Mouse (Mus musculus) R1 (cell line): Measurements from ENCODE around the gene Tsc1.

Experiments
- DNase-seq: peaks from one replicate; pipeline ENCODE4 v3.0.0-alpha.2; 2018; ENCODE audit warnings: low read depth, low spot score

The Tsc1 gene

DNA sequence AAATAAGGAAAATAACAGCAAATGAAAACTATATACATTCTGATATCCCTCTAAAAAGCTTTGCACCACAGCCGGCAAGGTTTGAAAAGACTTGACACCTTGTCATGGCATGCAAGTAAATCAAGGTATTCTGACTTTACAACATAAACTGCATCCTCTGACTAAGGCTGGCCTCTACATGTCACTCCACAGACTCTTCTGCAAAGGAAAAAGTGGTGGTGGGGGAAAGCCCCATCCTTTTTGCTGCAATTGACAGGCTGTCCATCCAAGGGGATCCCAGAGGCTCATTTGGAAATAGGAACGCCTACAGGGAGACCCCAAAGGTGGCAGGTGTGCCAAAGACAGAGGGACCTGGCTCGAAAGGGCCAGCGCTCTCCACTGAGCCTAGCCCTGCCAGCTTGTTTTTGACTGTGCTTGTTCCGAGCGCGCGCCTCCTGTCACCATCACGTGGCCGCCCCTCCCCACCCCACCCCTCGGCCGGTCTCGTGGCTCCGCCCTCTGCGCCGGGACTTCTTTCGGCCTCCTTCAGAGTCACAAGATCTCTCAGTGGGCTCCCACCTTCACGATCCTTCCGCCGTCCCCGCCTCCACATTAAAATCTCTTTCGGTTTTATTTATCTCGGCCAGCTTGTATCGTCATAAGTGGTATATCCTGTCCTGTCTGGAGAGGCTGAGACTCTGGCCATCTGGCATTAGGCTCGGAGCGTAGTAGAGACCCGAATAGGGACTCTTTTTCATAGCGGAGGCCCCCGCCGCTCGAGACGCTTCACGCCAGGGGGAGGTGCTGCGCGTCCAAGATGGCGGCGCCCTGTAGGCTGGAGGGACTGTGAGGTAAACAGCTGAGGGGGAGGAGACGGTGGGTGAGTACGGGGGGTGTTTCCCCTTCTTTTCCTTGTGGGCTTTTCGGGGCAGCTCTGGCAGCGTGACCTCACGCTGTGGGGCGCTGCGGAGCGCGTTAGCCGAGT, at the start of gene Tsc1:
Tsc1 (plus strand) TSS at position 768 of the 964 bp plus-strand sequence.
- peak; percentile 97 for DNase-seq

DNA sequence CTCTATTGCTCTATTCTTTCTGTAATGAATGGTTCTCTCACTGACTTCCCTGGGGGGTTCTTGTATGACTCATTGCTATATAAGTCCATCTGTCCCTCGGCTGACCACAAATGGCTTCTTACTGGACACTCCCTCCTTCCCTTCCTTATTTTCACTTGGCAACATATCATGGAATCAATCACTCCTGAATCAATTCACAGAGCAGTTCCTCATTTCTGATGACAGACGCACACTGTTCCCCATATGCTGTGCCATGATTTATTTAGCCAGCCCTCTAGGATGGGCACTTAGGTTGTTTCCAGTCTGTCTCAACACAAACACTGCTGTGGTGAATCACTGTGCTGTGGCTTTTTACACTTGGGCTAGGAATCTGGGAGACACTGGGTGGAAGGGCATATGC, 49.5 kb upstream of the Tsc1 start:
- no peak for DNase-seq

DNA sequence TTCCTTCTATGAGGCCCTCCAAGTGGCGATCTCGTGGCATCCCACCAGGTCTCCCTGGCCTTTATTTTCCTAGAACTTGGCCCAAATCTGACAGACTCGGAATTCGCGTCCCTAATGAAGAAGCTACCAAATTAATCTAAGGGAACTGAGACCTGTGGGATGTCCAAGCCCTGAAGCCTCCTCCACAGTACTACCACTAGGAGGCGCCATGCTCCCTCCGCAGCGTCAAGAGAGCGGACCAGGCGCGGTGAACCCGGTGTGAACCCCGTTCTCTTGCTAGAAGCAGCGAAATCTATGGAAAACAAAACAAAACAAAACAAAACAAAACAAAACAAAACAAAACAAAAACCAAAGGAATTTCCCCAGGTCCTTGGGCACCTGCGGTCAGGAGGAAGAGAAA, 48.2 kb upstream of the Tsc1 start:
- peak; percentile 76 for DNase-seq

DNA sequence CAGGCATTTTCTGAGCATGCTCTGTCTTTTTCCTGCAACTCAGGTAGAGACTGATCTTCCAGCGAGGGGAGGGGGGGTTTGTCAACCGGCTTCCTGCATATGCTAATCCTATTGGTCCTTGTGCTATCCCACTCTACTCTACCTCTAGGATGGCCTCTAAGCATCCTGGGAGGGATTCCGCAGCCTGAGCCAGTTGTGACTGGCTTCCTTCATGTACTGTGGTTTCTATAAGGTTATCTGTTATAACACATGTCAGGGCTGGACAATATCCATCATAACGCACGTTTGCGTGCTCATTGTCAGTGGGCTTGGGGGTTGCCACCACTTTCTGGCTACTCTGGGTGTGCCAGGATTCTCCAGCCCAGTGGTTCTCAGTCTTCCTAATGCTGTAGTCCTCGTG, 45.0 kb upstream of the Tsc1 start:
- no peak for DNase-seq

DNA sequence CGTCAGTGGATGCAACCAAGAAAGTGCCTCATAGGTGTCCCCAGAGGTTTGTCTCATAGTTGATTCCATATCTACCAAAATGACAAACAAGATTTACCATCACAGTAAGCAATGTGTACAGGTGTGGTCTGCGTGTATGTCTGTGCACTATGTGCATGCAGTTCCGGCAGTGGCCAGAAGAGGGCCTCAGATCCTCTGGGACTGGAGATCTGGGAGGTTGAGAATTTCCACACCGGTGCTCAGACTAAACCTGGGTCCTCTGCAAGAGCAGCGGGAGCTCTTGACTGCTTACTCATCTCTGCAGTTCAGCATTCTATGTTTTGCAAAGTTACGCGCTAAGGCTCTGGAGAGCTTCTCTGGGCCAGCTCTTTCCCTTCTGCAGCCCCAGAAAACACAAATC, 44.0 kb upstream of the Tsc1 start:
- DNase-seq: peak; percentile 78

DNA sequence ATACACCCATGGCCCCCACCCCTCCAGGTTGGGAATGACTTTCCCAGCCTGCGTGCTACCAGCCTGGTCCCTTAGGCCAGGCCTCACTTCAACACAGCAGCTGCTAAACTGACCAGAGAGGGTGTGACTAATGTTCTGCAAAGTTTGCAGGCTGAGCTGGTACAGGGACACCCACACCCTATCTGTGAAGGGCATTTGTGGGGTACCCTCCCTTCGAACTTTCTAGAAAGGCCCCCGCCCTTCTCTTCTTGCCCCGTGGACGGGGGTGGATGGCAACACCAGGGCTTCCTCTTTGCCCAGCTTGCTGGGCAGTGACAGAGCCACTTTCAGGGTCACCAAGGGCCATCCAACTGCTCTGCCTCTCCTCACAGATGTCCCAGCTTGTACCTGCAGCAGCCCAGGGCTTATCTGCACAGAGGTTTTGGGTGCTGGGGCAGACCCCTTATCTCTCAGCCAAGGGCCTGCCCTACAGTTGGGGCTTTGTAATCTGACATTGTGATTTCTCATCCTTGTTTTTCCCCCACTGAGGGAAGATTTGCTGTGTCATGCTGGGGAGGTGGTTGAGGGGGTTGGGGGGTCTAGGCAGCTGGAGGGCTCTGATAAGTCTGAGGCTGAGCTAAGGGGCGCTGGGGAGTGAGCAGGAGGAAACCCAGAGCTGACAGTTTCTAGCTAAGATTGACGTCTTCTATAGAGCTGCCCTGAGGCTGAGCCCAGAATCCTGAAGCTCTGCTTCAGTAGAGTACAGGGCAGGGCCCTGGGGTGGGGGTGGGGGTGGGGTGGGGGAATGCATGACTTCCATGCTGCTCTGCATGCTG, 43.1 kb upstream of the Tsc1 start:
- DNase-seq: no peak

DNA sequence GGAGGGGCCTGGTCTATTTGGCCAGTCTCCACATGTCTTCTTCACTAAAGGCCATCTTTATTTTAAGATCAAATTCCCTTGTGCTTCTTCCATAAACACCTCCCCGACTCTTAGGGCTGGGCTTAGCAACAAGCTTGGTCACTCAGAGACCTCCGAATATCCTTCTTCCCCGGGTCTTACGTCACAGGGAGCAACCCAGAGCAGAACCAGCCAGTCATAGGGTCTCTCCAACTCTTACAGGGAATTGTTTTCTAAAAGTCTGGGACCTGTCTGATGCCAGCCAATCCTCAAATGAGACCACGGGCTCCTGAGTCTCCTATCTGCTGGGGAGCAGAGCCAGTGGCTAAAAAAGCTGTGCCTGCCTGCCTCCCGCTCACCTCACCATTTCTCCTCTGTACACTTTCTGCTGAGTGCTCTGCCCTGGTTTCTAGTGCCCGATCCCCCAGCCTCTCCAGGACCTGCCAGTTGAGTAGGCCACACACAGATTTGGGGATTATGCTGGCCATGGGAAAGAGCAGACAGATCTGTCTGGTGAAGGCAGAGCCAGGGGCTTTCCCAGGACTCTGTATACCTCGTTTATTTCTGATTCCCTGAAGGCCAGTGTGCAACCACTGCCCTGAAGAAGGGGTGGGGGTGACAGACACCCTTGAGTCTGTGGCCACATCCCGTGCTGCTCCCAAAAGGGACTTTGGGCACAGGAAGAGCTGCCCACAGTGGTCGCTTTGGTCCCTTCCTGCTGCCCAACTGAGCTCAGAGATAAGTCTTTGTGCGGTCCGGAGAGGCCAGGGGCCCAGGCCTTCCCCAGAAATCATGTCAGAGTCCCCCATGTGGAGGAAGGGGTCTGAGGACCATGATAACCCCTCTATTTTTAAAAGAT, 42.1 kb upstream of the Tsc1 start:
- no peak for DNase-seq

DNA sequence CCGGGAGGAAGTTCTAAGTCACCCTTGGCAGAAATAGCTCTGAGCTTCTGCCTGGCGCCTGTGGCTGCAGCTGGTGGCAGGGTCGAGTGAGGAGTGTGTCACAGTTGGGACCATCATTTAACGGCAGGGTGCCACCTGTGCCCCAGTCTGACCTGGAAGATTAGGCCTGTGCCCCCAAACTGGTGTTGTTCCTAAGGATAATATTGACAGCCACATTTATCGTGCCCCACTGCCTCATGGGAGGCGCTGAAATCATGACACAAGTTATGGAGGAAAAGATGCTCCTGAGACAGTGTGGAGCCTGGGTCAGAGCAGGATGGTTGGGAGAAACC, 41.5 kb upstream of the Tsc1 start:
- DNase-seq: no peak

DNA sequence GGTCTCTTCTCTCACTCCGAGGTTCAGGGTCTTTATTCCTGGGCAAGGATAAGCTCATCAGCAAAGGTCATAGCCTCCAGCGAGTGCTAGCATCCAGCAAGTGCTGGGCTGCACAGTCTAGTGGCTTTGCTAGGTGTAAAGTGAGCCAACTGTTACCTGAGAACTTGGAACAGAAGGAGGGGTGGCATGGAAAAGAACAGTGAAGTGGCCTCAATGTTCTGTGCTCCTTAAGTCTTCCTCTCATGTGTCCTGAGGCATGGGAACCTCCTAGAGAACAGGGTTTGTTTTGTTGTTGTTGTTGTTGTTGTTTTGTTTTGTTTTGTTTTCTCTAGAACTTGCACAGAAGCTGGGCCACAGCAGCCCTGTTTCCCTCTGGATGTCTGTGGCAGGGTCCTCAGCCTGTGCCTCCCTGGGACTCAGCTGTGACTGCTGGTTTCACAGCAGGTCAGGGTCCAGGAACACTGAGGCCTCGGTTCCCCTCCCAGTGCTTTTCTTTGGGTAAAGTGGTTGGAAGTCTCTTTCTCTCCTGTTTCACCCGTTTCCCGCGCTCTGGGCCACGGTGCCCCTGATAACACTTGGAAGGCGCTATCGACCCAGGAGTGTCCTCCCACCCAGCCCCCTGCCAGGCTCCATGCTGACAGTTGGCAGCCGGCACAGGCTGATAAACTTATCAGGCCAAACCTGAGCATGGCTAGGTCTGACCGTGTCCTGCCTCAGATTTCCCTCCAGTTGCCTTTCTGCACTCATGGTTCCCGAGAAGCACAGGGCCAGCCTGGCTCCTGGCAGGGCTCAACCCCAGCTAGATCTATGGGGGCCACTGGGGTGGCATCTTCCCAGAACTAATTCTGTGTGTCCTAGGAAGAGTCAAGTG, 39.1 kb upstream of the Tsc1 start:
- no peak for DNase-seq

DNA sequence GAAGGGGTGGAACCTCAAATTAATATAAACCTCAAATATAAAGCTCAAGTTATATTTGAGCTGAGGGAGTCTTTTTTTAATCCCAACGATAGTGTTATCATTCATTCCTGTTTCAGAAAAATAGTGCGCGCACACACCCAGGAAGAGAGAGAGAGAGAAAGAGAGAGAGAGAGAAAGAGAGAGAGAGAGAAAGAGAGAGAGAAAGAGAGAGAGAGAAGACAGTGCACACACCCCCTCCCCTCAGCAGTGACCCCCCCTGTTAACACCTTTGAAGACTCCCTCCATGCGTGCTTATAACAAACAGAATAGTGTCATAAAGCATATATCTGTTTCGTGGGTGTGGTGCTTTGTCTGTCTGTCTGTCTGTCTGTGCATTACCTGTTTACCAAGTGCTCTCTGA, 37.5 kb upstream of the Tsc1 start:
- no peak for DNase-seq

DNA sequence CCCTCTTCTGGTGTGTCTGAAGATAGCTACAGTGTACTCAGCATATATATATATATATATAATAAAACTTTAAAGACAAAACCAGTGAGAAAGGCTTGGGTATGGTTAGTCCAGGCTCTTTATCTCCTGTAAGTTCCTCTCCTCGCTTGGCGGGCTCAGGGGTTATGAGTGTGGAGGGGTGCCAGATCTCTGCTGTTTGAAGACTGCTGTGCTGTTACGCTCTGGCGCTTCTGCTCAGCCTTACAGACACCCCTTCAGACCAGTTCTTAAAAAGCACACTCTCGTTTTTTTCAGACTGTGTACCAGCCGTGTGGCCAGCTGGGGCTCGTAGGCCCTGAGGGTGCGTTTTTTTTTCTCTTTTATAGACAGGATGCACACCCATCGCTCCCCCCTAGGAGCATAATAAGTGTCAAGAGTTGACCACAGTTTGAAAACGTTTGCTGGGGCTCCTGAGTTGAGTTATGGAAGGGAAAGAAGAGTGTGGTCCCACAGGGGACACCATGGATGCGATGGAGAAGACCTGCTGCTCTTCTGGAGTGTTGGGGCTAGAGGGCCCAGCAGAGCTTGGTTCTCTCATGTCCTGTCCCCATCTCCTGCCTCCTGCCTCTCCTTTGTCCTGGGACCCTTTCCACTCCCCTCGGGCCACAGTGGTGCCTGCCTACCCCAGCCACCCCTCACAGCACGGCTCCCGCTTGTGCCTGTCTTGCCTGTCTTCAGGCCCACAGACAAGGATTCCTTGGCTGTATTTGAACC, 35.1 kb upstream of the Tsc1 start:
- no peak for DNase-seq

DNA sequence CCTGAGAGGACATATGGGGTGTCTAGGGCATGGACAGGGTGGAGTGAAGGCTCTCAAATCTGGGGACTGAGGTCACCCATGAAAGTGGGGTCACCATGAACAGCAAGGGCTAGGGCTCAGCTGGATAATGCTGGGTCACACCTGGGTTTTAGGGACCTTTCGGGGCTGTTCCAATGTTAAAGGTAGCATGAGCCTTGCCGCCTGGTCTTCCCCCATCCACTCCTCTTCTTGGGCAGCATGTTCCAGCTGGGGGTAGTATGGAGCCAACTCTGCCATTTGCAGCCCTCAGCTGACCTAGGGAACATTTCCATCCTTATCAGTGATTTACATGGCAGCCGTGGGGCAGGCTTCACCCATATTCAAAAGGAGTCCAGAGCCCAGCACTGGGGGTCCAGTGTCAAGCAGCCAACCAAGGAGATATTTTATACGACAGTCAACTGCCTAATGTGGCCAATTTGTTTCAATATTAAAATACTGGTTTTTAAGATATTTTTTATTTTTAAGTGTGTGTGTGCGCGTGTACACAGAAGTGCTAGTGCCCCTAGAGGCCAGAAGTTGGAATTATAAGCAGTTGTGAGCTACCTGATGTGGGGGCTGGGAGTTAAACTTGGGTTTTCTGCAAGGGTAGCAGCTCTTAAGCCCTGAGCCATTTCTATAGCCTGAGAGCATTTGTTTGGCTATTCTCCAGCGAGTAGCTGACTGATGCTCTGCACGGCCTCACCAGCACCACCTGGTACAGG, 34.3 kb upstream of the Tsc1 start:
- no peak for DNase-seq

DNA sequence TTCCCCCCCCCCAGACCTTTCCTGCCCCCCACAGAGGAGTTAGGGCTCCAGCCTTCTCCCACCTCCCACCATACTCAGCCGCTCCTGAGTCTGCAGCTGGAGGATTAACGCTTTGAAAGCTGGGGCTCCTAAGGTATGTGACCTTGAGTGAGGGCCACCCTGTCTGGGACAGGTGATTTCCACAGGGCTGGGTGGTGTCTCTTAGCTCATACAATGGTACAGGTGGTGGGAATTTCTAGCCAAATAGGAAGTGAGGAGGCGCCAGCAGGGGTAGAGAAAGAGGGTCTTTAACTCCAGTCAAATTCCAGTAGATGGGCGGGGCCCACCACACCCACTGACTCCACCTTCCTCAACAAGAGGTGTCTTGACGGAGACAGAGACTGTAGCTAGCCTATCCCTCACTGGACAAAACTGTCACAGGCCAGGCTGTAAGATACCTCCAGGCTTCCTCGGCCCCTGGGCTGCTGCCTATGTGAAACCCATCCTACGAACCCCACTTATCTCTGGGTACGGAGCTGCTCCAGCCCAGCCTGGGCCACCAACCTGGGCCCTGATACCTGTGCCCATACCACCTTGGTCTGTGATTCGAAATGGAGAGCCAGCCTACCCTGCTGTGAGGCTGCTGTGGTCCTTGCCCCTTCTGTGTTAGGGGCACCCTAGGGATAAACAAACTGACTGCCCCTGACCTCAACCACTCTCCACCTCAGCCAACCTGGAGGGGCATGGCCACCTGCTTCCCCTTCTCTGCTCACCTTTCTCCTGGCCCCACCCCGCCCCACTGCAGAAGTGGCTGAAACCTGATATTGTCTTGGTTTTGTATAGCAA, 33.5 kb upstream of the Tsc1 start:
- DNase-seq: peak; percentile 94

DNA sequence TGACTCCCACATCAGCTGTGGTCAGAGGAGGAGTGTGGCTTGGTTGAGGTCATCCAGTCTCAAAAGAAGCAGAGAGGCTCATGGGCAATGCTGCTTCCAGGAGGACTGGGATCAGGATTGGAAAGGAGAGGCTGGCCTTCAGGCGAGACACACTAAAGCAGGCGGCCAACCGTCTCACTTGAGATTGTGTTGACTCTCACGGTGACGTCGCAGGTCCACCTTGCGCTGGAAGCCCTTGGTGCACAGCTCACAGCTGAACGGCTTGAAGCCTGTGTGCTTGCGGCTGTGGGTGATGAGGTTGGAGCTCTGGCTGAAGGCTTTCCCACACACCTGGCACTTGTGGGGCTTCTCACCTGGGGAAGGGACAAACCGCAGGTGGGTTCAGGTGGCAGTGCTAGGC, 31.2 kb upstream of the Tsc1 start:
- DNase-seq: no peak

DNA sequence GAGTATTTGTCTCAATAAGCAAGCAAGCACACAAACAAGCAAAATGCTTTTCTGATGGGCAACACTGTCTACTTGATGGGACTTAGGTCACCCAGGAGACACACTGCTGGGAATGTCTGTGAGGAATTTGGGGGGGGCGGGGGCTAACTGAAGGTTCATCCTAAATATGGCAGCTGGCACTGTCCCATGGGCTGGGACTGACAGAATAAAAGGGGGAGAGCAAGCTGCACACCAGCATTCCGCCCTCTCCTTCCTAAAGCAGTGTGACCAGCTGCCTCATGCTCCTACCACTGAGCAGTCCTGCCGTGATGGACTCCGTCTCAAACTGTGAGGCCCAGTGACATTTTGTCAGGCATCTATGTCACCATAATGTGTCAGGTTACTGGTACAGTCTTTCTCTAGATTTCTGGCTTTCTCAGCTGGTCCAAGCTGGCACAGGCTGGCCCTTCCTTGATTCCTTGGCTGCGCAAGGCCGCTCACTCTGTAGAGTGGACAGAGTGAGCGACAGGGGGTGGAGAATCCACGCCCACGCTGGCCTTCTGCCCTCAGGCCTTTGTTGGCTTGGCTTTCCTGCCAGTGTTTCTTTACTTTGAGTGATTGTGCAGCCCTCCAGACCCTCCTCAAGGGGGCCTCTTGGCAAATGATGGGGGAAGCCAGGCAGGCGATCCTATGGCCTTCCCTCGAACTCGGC, 30.2 kb upstream of the Tsc1 start:
- no peak for DNase-seq

DNA sequence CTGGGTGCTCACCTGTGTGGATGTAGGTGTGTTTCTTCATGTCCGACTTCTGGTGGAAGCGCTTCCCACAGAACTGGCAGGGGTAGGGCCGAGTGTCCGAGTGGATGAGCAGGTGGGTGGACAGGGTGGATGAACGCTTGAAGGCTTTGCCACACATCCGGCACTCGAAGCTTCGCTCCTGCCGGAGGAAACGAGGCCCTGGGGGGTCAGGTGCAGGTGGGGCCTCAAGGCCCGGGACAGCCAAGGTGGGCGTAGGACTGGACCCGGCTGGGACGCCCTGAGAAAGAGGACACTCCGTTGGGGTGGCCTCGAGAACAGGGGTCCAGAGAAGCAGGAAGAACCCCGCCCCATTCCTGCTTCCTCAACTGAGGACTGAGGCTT, 29.6 kb upstream of the Tsc1 start:
- no peak for DNase-seq

DNA sequence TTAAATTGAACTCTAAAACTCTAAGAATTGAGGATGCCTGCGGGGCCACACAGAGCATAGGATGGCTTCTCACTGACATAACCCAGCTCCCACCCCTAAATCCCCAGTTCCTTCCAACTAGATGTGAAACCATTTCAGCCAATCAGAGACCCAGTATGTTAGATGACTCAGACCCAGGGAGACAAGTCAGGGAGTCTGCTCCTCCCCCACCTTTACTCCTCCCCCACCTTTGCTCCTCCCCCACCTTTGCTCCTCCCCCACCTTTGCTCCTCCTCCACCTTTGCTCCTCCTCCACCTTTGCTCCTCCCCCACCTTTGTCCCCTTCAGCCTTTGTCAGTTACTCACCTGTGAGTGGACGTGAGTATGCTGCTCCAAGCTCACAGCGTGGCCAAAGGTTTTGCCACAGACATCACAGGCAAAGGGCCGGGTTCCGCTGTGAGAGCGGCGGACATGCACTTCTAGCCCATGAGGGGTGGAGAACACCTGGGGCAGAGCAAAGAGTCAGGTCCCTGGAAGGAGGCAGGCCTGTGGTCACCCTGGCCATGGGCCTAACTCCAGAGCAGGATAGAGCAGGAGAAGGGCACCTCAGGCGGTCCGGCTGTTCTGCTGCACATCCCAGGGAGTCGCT, 28.5 kb upstream of the Tsc1 start:
- peak; percentile 90 for DNase-seq

DNA sequence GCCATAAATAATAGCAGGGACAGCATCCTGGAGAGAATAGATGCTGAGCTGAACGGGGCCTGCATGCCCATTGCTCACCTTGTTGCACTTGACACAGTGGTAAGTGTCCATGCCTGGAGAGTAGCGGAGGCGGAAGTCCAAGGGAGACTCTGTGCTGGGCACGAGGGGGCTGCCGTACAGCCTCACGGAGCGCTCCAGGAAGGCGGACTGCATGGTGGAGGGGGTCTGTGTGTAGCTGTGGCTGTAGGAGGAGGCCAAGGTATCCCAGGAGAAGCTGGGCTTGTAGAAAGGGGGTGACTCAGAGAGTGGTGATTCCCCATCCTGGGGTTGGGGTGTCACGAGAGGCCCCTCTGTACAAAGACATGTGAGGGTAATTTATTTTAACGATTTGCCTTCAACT, 27.4 kb upstream of the Tsc1 start:
- no peak for DNase-seq
